Mouse (Mus musculus): ENCODE results near the gene Gm10228.
"Not testable (repeated sequence)": the region's sequence is repeated elsewhere in the genome, so short reads cannot be mapped to it uniquely, and the experiment has no call there.

Gm10228 gene

DNA sequence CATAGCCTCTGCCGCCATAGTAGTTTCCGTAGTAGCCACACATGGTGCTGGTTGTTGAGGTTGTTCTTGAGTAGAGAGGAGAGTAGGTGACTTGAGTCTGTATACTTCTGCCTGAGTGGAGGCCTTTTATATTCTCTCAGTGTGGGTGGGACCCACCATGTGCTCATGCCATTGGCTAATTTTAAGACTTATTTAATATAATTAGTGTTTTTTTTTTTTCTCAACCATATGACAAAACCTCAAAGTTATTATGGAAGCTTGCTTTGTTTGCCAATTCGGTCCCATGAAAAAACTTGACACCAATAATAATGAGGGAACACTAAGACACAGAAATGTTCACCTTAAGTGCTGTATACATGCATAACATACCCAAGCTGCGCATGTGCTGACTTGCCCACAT is at the start of gene Gm10228:
Gene Gm10228 (minus strand): TSS at position 101 of the 400 bp plus-strand sequence.
- not testable (repeated sequence) for DNase-seq (ENCODE audit: low read depth, low spot score)

GRCm38 (mm10) chr16:89071041-89071440 is 29.8 kb upstream of the Gm10228 start:
- DNase-seq (ENCODE audit: low read depth, low spot score): not testable (repeated sequence)

- not testable (repeated sequence) for DNase-seq (ENCODE audit: low read depth, low spot score)
Measured at GRCm38 (mm10) chr16:89063902-89064301, 22.6 kb upstream of the Gm10228 start, which contains the start of gene 1110025L11Rik. 1110025L11Rik (minus strand) TSS chr16:89064002.

DNA sequence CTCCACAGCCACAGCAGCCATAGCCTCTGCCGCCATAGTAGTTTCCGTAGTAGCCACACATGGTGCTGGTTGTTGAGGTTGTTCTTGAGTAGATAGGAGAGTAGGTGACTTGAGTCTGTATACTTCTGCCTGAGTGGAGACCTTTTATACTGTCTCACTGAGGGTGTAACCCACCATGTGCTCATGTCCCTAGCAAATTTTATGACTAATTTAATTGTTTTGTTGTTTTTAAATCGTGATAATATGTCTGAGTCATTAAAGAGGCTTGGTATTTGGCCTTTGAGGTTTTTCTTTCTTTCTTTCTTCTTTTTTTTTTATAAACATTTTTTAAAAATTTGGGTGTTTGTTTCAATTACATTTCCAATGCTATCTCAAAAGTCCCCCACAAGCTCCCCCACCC is 6.5 kb upstream of the Gm10228 start, which contains the start of gene Krtap6-5:
Gene Krtap6-5 (minus strand): TSS at position 101 of the 400 bp plus-strand sequence.
- DNase-seq (ENCODE audit: low read depth, low spot score): no peak

GRCm38 (mm10) chr16:89031399-89031798 is 9.9 kb downstream of the Gm10228 start, which contains the start of gene Krtap6-1:
Krtap6-1 (plus strand) TSS chr16:89031699.
- DNase-seq (ENCODE audit: low read depth, low spot score): not testable (repeated sequence)

DNA sequence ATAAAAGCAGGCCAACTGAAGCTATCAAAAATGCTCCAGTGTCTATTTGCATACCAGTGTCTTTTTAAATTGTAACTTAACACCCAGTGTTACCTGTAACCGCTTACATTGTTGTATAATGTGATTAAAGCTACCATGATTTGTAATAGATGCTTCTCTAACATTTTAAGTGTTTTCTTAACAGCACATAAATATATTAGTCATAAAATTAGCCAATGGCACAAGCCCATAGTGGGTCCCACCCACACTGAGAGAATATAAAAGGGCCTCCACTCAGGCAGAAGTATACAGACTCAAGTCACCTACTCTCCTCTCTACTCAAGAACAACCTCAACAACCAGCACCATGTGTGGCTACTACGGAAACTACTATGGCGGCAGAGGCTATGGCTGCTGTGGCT is 26.3 kb downstream of the Gm10228 start, which contains the start of gene Gm10229:
Gene Gm10229 (plus strand): TSS at position 301 of the 400 bp plus-strand sequence.
- not testable (repeated sequence) for DNase-seq (ENCODE audit: low read depth, low spot score)

GRCm38 (mm10) chr16:89013973-89014372 is 27.3 kb downstream of the Gm10228 start:
- DNase-seq (ENCODE audit: low read depth, low spot score): no peak

- DNase-seq (ENCODE audit: low read depth, low spot score): no peak
Measured at GRCm38 (mm10) chr16:89010659-89011058, 30.6 kb downstream of the Gm10228 start, which contains the start of gene Krtap22-2. Krtap22-2 (minus strand) TSS chr16:89010759.
